Mouse (Mus musculus): Measurements from ENCODE around the gene Dnah1. TPM values are rescaled to one million over a fixed set of nuclear protein-coding genes. Genes with fewer than 3 reads are reported as not detected.
A peak's percentile ranks its signal among the peaks of the same experiment; 100 is the strongest.

Gene Dnah1
- polyA plus RNA-seq, 1 experiment from 2014 or later = 5.9 TPM

- H3K9me3 ChIP-seq (ENCODE audit: control insufficient read depth, low read length) = no peaks in the 10 kb centered on the region
- H3K4me1 ChIP-seq (replicated peaks; ENCODE audit: control insufficient read depth, insufficient read depth, low read length) = peaks cover 6% of the 10 kb centered on the region; the same call in 1 of the 2 replicates
- no peak within 1 kb of the TSS for H3K4me3 ChIP-seq (ENCODE audit: low read depth, low read length)
- DNase-seq (ENCODE audit: low spot score) = no peak
- no peak for ATAC-seq (ENCODE audit: low FRiP score)
- H3K27ac ChIP-seq (ENCODE audit: low read depth, low read length) = no peak within 1 kb of the TSS
- H3K27me3 ChIP-seq (ENCODE audit: control insufficient read depth, insufficient read depth, low read length) = no peaks in the 10 kb centered on the region
- H3K9ac ChIP-seq (ENCODE audit: low read depth, low read length) = no peak within 1 kb of the TSS
- H3K36me3 ChIP-seq (ENCODE audit: control insufficient read depth, insufficient read depth, low read length) = no peaks in the 10 kb centered on the region
- 0 out of 2 replicates have a peak within 1 kb of the TSS, but pooled peaks have one; percentile 15 for H3K4me2 ChIP-seq (replicated peaks; ENCODE audit: low read depth, low read length)
- WGBS = 73% methylated on average over 2 of the region's 2 CpGs
These were observed 106.8 kb downstream of the Dnah1 start, which contains the start of gene Nisch for GRCm38 (mm10) chr14:31216846-31217245. Gene Nisch (minus strand): TSS chr14:31216946.

DNA sequence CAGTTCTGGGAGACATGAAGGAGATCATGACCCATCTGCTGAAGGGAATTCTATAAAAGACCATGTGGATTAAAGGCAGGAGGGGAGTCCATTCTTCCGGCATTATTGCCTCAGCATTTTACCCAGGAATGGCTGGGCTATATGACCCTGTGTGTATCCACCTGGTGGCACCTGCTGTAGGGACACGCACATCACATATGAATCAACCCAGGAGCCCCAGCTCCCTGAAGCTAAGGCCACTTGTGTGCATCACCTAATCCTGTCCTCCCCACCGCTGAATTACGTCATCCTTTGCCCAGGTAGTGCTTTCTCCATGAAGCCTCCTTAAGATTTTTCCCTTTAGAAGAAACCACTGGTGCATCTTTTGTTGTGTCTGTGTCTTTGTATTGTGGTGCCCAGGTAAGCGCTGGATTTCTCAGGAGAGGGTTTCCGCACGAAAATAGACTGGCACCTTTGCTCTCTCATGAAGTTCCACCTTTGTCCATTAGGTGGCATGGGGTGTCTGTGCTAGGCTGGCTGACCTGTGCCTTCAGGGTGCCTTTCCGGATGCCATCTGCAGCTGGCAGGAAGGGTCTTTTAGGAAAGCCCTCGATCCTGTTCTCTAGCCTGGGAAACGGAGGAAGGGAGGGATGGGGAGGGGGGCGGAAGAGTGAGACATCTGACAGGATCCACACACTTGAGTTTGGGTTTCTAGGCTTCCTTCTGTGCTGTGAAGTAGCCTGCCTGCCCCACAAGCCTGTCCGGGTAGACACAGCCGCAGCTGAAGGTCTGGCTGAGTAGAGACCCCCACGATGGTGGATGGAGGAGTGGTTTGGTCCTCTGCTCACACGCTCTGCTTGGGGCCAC, 108.3 kb downstream of the Dnah1 start:
- H3K27me3 ChIP-seq (ENCODE audit: control insufficient read depth, insufficient read depth, low read length) = no peaks in the 10 kb centered on the region
- DNase-seq (ENCODE audit: low spot score) (peak; percentile 77), ATAC-seq (ENCODE audit: low FRiP score) (peak; percentile 55)
- H3K36me3 ChIP-seq (ENCODE audit: control insufficient read depth, insufficient read depth, low read length) = no peaks in the 10 kb centered on the region
- WGBS = 30% methylated on average over 15 of the region's 15 CpGs
- H3K9me3 ChIP-seq (ENCODE audit: control insufficient read depth, low read length) = no peaks in the 10 kb centered on the region
- H3K4me1 ChIP-seq (replicated peaks; ENCODE audit: control insufficient read depth, insufficient read depth, low read length) = peaks cover 6% of the 10 kb centered on the region; the same call in 1 of the 2 replicates
- no peak overlapping the region for H3K9ac ChIP-seq (ENCODE audit: low read depth, low read length)
- no peak overlapping the region for H3K4me2 ChIP-seq (replicated peaks; ENCODE audit: low read depth, low read length)
- H3K27ac ChIP-seq (ENCODE audit: low read depth, low read length) = no peak overlapping the region
- H3K4me3 ChIP-seq (ENCODE audit: low read depth, low read length) = no peak overlapping the region

- Histone ChIP-seq H3K27ac (ENCODE audit: low read depth, low read length) (no peak overlapping the region), H3K27me3 (ENCODE audit: control insufficient read depth, insufficient read depth, low read length) (no peaks in the 10 kb centered on the region), H3K9me3 (ENCODE audit: control insufficient read depth, low read length) (no peaks in the 10 kb centered on the region), H3K9ac (ENCODE audit: low read depth, low read length) (no peak overlapping the region), H3K4me1 (replicated peaks; ENCODE audit: control insufficient read depth, insufficient read depth, low read length) (peaks cover 6% of the 10 kb centered on the region; the same call in 1 of the 2 replicates), H3K36me3 (ENCODE audit: control insufficient read depth, insufficient read depth, low read length) (no peaks in the 10 kb centered on the region), H3K4me3 (ENCODE audit: low read depth, low read length) (no peak overlapping the region), H3K4me2 (replicated peaks; ENCODE audit: low read depth, low read length) (no peak overlapping the region)
- ATAC-seq (ENCODE audit: low FRiP score) = no peak
- no peak for DNase-seq (ENCODE audit: low spot score)
- 92% methylated on average over 3 of the region's 3 CpGs for WGBS
These were observed 109.0 kb downstream of the Dnah1 start for GRCm38 (mm10) chr14:31214684-31215083.

GRCm38 (mm10) chr14:31213868-31214267, 109.8 kb downstream of the Dnah1 start:
- WGBS = 76% methylated on average over 8 of the region's 8 CpGs
- Histone ChIP-seq H3K27me3 (ENCODE audit: control insufficient read depth, insufficient read depth, low read length) (no peaks in the 10 kb centered on the region), H3K9ac (ENCODE audit: low read depth, low read length) (no peak overlapping the region), H3K27ac (ENCODE audit: low read depth, low read length) (no peak overlapping the region), H3K9me3 (ENCODE audit: control insufficient read depth, low read length) (no peaks in the 10 kb centered on the region), H3K4me3 (ENCODE audit: low read depth, low read length) (no peak overlapping the region), H3K36me3 (ENCODE audit: control insufficient read depth, insufficient read depth, low read length) (no peaks in the 10 kb centered on the region), H3K4me2 (replicated peaks; ENCODE audit: low read depth, low read length) (no peak overlapping the region), H3K4me1 (replicated peaks; ENCODE audit: control insufficient read depth, insufficient read depth, low read length) (peaks cover 6% of the 10 kb centered on the region; the same call in 1 of the 2 replicates)
- no peak for ATAC-seq (ENCODE audit: low FRiP score)
- no peak for DNase-seq (ENCODE audit: low spot score)

DNA sequence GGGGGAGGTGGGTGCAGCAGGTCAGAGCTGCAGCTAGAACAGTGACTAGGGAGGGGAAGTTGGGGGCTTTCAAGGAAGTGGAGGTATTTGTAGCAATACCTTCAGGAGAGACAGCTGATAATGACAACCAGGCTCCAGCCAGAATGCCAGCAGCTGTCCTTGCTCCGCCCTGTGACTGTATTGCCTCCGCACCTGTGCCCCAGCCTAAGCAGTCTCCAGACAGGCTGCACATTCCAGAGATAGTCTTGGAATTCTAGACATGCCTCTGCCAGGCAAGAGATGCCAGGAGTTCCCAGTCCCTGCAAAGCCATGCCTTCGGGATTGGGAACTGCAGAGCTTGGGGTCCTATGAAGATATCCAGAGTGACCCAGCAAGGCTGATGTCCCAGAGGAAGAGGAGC, 111.2 kb downstream of the Dnah1 start:
- no peak overlapping the region for H3K9ac ChIP-seq (ENCODE audit: low read depth, low read length)
- H3K4me3 ChIP-seq (ENCODE audit: low read depth, low read length) = no peak overlapping the region
- DNase-seq (ENCODE audit: low spot score) (no peak), ATAC-seq (ENCODE audit: low FRiP score) (no peak)
- H3K36me3 ChIP-seq (ENCODE audit: control insufficient read depth, insufficient read depth, low read length) = no peaks in the 10 kb centered on the region
- H3K27ac ChIP-seq (ENCODE audit: low read depth, low read length) = no peak overlapping the region
- H3K27me3 ChIP-seq (ENCODE audit: control insufficient read depth, insufficient read depth, low read length) = no peaks in the 10 kb centered on the region
- peaks cover 2% of the 10 kb centered on the region; the same call in 1 of the 2 replicates for H3K4me1 ChIP-seq (replicated peaks; ENCODE audit: control insufficient read depth, insufficient read depth, low read length)
- WGBS = 83% methylated on average over 3 of the region's 3 CpGs
- no peak overlapping the region for H3K4me2 ChIP-seq (replicated peaks; ENCODE audit: low read depth, low read length)
- no peaks in the 10 kb centered on the region for H3K9me3 ChIP-seq (ENCODE audit: control insufficient read depth, low read length)

DNA sequence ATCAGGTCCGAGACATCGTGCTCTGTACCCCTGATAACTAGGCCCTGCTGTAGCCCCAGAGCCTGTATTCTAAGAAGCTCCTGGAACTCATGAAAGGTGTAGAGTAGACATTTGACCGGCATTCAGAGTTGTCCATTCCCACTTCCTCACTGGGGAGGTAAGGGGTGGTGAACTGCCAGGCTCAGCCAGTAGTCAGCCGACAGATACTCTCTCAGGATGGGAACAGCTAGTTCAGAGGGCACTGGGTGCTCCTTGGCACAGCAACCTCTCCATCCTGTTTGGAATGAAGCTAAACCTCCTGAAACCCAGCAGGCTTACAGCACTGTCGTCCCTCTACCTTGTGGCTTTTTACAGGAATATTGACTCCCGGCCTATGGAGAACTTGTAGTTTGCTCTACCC, 111.8 kb downstream of the Dnah1 start:
- ATAC-seq (ENCODE audit: low FRiP score) = no peak
- no peaks in the 10 kb centered on the region for H3K36me3 ChIP-seq (ENCODE audit: control insufficient read depth, insufficient read depth, low read length)
- no peaks in the 10 kb centered on the region for H3K9me3 ChIP-seq (ENCODE audit: control insufficient read depth, low read length)
- no peak overlapping the region for H3K4me3 ChIP-seq (ENCODE audit: low read depth, low read length)
- H3K4me1 ChIP-seq (replicated peaks; ENCODE audit: control insufficient read depth, insufficient read depth, low read length) = no peaks in the 10 kb centered on the region; the same call in 1 of the 2 replicates
- no peak overlapping the region for H3K4me2 ChIP-seq (replicated peaks; ENCODE audit: low read depth, low read length)
- DNase-seq (ENCODE audit: low spot score) = no peak
- no peak overlapping the region for H3K27ac ChIP-seq (ENCODE audit: low read depth, low read length)
- H3K9ac ChIP-seq (ENCODE audit: low read depth, low read length) = no peak overlapping the region
- H3K27me3 ChIP-seq (ENCODE audit: control insufficient read depth, insufficient read depth, low read length) = no peaks in the 10 kb centered on the region
- 90% methylated on average over 6 of the region's 6 CpGs for WGBS

Other genes starting within 250 kb of the Dnah1 start
- gene Smim4, start 194.9 kb downstream of the Dnah1 start, polyA plus RNA-seq (2014; fragmentation: Nextera tagmentation; extraction: Ambion mirVana) = 58.7 and 65.0 TPM in 2 replicates
- gene Nt5dc2, start 192.8 kb downstream of the Dnah1 start, polyA plus RNA-seq (2014; fragmentation: Nextera tagmentation; extraction: Ambion mirVana) = 458 and 483 TPM in 2 replicates
- gene Stab1, start 155.3 kb downstream of the Dnah1 start, polyA plus RNA-seq (2014; fragmentation: Nextera tagmentation; extraction: Ambion mirVana) = 23.5 and 25.5 TPM in 2 replicates
- 8.9 and 17.2 TPM in 2 replicates for gene Tnnc1, start 115.6 kb downstream of the Dnah1 start, polyA plus RNA-seq (2014; fragmentation: Nextera tagmentation; extraction: Ambion mirVana)
- gene Nisch, start 107.0 kb downstream of the Dnah1 start, polyA plus RNA-seq (2014; fragmentation: Nextera tagmentation; extraction: Ambion mirVana) = 251 and 305 TPM in 2 replicates
- 0.42 and 0.51 TPM in 2 replicates for gene Sema3g, start 106.0 kb downstream of the Dnah1 start, polyA plus RNA-seq (2014; fragmentation: Nextera tagmentation; extraction: Ambion mirVana)
- gene Phf7, start 72.6 kb downstream of the Dnah1 start, polyA plus RNA-seq (2014; fragmentation: Nextera tagmentation; extraction: Ambion mirVana) = 13.9 and 14.0 TPM in 2 replicates
- gene Bap1, start 72.4 kb downstream of the Dnah1 start, polyA plus RNA-seq (2014; fragmentation: Nextera tagmentation; extraction: Ambion mirVana) = 78.7 and 93.1 TPM in 2 replicates
- 45.2 and 46.3 TPM in 2 replicates for gene Capn7, start 12.7 kb upstream of the Dnah1 start, polyA plus RNA-seq (2014; fragmentation: Nextera tagmentation; extraction: Ambion mirVana)
- gene Sh3bp5, start 112.2 kb upstream of the Dnah1 start, polyA plus RNA-seq (2014; fragmentation: Nextera tagmentation; extraction: Ambion mirVana) = 13.6 and 17.3 TPM in 2 replicates
- gene Eaf1, start 170.5 kb upstream of the Dnah1 start, polyA plus RNA-seq (2014; fragmentation: Nextera tagmentation; extraction: Ambion mirVana) = 15.9 and 17.0 TPM in 2 replicates
- 86.9 and 87.1 TPM in 2 replicates for gene Mettl6, start 171.1 kb upstream of the Dnah1 start, polyA plus RNA-seq (2014; fragmentation: Nextera tagmentation; extraction: Ambion mirVana)